Mouse (Mus musculus) right cerebral cortex, adult 18-20 months (tissue): ENCODE data around the gene Sdccag8.
"Not testable (repeated sequence)": the region's sequence is repeated elsewhere in the genome, so short reads cannot be mapped to it uniquely, and the experiment has no call there.

ENCODE experiments used
- DNase-seq: peaks from one replicate; pipeline ENCODE4 v3.0.0; 2022; ENCODE audit warnings: mixed read lengths

The Sdccag8 gene

GRCm38 (mm10) chr1:176880943-176881342 is 66.5 kb downstream of the Sdccag8 start:
- no peak for DNase-seq

- DNase-seq, result peak; percentile 53
Observed at GRCm38 (mm10) chr1:176885207-176885933, 70.9 kb downstream of the Sdccag8 start.

GRCm38 (mm10) chr1:176886002-176886401 is 71.5 kb downstream of the Sdccag8 start:
- no peak for DNase-seq

- DNase-seq, result no peak
Observed at GRCm38 (mm10) chr1:176903741-176904140, 89.3 kb downstream of the Sdccag8 start.

DNA sequence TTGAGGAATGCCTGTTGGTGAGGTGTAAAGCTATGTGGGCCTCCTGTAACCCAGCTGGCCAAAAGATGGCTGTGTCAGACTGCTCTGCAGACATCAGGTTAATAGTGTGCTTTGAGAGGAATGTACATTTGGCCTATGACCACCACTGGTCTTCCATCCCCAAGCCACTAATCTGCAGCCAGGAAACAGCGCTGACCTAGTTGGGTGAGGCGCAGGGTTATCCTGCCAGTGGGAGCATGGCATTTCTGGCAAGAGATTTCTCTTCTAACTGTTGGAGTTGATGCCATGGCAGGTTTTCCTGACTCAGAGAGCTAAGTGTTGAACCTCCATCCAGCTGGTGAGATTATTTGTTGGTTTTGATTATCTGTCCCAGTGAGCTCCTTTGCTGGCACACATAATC is 101.5 kb downstream of the Sdccag8 start:
- no peak for DNase-seq

DNA sequence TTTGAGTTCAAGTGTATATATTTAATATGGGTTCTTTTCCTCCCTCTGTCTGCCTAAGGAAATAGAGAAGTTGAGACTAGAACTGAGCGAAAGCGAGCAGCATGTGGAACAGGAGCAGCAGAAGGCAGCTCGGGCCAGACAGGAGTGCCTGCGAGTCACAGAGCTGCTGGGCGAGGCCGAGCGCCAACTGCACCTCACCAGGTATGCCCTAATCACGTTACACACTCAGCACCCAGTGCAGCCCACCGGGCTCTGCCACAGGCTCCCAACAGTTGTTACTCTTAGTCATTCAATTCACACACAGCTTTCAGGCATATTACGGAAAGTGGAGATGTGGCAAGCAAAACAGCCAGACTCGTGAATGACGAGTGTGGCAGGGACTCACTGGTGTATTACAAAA is 105.0 kb downstream of the Sdccag8 start:
- DNase-seq, result peak; percentile 39

DNA sequence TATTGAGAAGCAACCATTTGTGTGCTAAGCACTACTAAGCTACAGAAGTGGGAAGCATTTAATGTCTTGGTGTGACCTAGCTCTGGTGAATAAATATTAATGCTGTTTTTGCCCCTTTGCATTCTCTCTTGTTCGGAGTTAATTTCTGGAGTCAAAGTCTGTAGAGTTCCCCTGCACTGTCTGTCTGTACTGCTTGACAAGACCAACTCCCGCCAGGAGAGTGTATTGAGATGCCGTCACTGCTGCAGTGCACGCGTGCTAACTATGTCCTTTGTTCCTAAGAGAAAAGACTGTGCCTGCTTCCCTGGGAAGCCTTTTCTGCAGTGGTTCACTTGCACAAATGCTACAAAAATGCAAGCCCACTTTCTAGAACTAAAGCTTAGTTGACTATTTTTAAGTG is 108.4 kb downstream of the Sdccag8 start:
- peak; percentile 26 for DNase-seq

GRCm38 (mm10) chr1:176926009-176926408 is 111.5 kb downstream of the Sdccag8 start:
- DNase-seq, result no peak

DNA sequence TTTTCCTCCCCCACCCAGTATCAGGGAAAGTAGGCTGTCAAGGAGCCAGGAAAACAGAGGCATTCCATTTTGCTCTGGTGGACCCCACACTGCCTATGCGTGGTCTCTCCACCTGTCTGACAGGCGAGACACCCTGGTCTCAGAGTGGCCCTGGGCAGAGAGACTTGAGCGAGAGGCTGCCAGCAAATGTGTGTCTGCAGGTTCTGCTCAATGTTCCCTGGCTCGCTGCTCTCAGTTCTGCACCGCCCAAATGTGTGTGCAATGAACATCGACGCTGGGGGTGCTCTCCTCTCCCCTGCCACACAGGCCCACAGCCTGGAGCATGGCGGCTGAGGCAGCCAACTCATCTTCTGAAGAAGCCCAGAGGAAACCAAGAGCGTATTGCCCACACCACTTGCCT is 112.9 kb downstream of the Sdccag8 start:
- peak; percentile 77 for DNase-seq

- peak; percentile 47 for DNase-seq
Observed at GRCm38 (mm10) chr1:176929710-176930109, 115.2 kb downstream of the Sdccag8 start.

GRCm38 (mm10) chr1:176930574-176930973 is 116.1 kb downstream of the Sdccag8 start:
- DNase-seq, result no peak

GRCm38 (mm10) chr1:176930981-176931500 is 116.6 kb downstream of the Sdccag8 start:
- DNase-seq, result no peak

DNA sequence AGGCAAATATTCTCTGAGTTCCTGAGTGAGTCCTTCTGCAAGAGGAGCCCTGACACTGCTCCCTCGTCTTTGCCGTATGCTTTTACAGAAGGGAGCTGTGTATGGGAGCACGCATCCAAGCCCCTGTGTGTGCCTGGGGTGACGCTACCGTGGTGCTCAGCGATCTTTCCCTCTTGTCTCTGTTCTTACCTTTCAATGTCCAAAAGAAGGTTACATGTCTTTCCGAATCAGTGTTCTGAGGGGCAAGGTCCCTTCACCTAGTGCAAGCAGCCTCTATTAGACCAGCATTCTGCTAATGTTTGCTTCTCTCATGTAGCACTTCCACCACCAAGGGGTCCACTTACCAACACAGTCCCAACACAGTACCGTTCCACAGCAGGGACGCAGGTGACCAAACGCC is 117.1 kb downstream of the Sdccag8 start:
- DNase-seq, result no peak

GRCm38 (mm10) chr1:176932320-176932950 is 118.0 kb downstream of the Sdccag8 start:
- no peak for DNase-seq

- peak; percentile 84 for DNase-seq
Observed at GRCm38 (mm10) chr1:176933319-176933718, 118.9 kb downstream of the Sdccag8 start.

- DNase-seq, result no peak
Observed at GRCm38 (mm10) chr1:176934043-176934762, 119.7 kb downstream of the Sdccag8 start.

- peak; percentile 57 for DNase-seq
Observed at GRCm38 (mm10) chr1:176939901-176940341, 125.5 kb downstream of the Sdccag8 start.

DNA sequence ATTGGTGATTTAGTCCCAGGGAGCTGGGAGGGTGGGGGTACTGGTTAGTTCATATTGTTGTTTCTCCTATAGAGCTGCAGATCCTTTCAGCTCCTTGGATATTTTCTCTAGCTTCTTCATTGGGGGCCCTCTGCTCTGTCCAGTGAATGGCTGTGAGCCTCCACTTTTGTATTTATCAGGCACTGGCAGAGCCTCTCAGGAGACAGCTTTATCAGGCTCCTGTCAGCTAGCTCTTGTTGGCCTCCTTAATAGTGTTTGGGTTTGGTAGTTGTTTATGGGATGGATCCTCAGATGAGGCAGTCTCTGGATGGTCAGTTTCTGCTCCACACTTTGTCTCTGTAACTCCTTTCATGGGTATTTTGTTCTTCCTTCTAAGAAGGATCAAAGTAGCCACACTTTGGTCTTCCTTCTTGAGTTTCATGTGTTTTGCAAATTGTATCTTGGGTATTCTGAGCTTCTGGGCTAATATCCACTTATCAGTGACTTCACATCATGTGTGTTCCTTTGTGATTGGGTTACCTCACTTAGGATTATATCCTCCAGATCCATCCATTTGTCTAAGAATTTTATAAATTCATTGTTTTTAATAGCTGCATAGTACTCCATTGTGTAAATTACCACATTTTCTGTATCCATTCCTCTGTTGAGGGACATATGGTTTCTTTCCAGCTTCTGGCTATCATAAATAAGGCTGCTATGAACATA is 127.0 kb downstream of the Sdccag8 start:
- DNase-seq, result not testable (repeated sequence)

- DNase-seq, result no peak
Observed at GRCm38 (mm10) chr1:176943126-176943525, 128.7 kb downstream of the Sdccag8 start.

DNA sequence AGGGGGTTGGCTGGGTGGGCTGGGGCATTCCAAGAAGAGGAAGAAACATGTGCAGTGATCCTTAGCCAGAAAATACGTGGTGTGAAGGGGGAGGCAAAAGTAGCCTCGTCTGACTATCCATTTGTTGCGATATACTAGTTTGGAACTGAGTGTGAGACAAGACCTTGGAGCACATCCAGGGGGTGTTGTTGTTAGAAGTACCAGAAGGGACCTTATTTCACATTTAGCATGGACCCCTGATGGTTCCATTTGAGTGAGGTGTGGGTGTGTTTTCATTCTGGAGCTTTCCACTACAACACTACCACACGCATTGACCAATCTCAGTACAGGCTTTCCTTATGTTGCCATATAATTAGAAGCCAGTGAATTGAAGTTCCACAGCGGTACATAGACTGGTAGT is 129.5 kb downstream of the Sdccag8 start:
- DNase-seq, result no peak

GRCm38 (mm10) chr1:176944458-176945174 is 130.2 kb downstream of the Sdccag8 start:
- no peak for DNase-seq

- DNase-seq, result no peak
Observed at GRCm38 (mm10) chr1:176945175-176945540, 130.7 kb downstream of the Sdccag8 start.
